Mouse (Mus musculus): ENCODE data around the gene Lims1.

Lims1 gene

GRCm38 (mm10) chr10:58427930-58428329, 104.7 kb downstream of the Lims1 start:
- ATAC-seq (ENCODE audit: low TSS enrichment), result no peak

- no peak; the same call in 1 of the 2 replicates for ATAC-seq (ENCODE audit: low TSS enrichment)
These were observed 122.6 kb downstream of the Lims1 start for GRCm38 (mm10) chr10:58445850-58446249.

- ATAC-seq (ENCODE audit: low TSS enrichment), result peak; percentile 92
These were observed 123.4 kb downstream of the Lims1 start, which contains the start of gene Ranbp2 for GRCm38 (mm10) chr10:58446384-58447279. Gene Ranbp2 (plus strand): TSS chr10:58446920.

DNA sequence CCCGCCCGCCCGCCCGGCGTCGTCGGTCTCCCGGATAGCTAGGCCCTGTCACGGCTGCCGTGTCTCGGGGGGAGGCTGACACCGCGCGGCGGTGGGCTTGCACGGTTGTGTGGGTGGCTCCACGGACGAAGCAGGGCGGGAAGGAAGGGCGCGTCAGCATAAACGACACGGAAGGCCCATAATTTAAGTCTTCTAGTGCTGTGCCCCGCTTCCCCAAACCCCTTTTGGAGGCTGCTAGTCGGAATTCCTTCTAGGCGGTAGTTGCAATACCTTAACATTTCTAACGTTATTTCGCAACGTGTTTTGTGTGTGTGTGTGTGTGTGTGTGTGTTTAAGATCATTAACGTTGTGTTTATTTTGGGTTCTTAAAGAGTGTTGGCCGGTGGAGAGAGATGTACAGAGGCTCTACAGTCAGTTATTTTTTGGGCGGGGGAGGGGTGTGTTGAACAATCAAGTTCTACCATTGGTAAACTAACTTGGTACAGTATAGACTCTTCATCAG, 124.1 kb downstream of the Lims1 start:
- no peak for ATAC-seq (ENCODE audit: low TSS enrichment)

DNA sequence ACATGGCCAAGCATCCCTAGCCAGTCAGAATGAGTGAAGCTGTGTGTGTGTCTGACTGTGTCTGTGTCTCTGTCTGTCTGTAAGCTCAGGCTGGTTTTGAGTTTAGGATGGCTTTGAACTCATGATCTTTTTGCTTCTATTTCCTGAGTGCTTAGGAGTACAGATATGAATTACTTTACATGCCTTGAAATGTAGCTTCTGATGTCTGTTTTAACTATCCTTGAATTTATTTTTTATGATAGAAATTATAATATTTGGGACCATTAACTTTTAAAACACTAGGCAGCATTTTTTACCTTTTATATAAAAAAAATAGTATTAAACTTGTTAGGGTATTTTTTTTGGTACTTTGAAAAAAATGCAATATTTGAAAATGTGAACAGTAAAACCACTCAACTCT, 128.3 kb downstream of the Lims1 start:
- no peak for ATAC-seq (ENCODE audit: low TSS enrichment)

DNA sequence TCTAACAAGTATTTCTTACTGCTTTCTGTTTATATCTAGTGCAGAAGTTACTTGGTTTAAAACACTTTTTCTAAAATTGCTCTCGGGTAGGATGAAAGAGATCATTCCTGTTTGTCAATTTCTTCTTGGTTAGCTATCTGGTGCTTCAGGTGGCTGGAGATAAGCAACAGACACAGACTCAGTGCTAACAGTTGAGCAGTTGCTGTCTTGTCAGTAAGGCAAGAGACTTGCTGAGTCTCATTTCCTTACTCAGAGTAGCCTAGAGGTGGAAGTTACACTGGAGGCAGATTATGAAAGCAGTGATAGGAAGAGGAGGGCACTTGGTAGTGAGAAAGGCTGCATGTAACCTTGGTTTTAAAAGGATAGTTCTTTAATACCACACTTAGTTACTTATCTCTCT, 128.9 kb downstream of the Lims1 start:
- no peak for ATAC-seq (ENCODE audit: low TSS enrichment)

- no peak for ATAC-seq (ENCODE audit: low TSS enrichment)
These were observed 136.6 kb downstream of the Lims1 start for GRCm38 (mm10) chr10:58459896-58460295.
